Mouse (Mus musculus) stomach, adult 2 months (tissue): Measurements from ENCODE around the gene Tent5b. TPM values are rescaled to one million over a fixed set of nuclear protein-coding genes. Genes with fewer than 3 reads are reported as not detected.

Source experiments
- polyA plus RNA-seq: library from polyadenylated mRNA; depleted of rRNA; stranded (reverse); fragments of >200 nt; gene quantifications from 2 replicates; pipeline ENCODE4 v1.2.3, GENCODE M21; 2012; rRNA removed

The Tent5b gene
- 15.0 and 35.0 TPM in 2 replicates for polyA plus RNA-seq

DNA sequence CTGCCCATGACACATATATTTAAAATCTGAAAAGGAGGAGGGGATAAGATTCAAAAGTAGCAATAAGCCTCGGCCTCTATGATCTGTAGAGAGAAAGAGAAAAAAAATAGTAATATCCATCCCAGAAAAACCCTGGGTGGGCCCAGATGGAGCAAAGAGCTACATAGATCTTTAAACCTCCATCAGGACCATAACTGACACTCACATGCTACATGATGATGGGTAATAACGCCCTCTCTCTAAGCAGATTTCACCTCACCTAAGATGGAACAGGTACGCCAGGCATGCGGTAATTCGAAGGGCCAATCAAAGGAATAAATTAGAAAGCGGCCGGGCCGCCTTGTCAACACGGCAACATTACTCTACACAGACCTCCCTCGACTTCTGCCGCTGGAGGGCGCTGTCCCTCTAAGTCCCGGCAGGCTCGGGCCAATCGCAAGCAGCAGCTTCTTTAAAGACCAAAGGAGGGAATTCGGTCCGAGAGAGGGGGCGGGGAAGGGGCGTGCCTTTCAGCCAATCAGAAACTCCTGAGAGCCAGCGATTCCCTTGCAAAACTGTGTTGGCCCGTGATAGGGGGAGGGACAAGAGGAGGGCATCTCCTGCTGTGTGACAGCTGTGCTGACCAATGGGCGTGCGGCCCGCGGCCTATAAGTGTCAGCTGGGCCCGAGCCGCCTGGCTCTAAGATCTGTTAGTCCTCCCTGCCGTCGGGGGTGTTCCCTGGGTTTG, at the start of gene Tent5b:
Gene Tent5b, plus strand, starts transcription at position 675 of the 727 bp plus-strand sequence.

GRCm38 (mm10) chr4:133498160-133498724, 18.3 kb downstream of the Tent5b start, which contains the start of gene Trnp1:
TSS of gene Trnp1 (minus strand) at chr4:133498550.

DNA sequence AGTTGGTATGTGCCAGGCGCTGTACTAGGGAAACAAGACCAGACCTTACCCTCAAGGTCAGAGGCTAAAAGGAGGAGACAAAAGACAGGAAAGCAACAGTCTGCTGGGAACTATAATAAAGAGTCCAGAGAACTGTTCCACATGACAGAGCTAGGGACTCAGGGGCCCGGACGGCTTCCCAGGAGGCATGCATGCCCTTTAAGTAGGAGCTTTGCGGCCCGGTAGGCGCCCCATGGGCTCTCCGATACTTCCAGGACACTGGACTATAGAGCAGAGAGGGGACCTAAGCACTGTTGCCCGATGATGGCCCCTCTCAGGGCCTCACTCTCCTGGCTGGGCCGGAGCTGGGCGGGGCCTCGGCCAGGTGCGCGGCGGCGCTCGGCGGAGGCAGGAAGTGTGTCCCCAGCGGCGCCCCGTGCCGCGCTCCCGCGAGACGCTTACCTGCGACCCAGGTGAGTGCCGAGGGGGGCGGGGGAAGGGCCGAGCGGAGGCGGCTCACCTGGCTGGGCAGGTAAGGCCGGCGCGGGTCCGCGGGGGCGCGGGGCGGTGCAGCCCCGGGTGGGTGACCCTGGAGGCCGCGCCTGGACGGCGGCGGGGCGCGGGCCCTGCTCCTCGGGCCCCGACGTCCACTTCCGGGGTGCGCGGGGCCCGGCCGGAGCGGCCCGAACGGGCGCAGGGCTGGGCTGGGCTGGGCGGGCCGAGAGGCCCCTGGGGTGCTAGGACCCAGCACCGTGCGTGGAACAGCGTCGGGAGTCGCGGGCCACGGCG, 38.9 kb downstream of the Tent5b start, which contains the start of gene Kdf1:
Gene Kdf1, plus strand, starts transcription at position 363 of the 768 bp plus-strand sequence.

Other genes with a start within 250 kb of the Tent5b start
- 9.0 and 10.4 TPM in 2 replicates for gene Map3k6, start 239.3 kb upstream of the Tent5b start, polyA plus RNA-seq
- gene Sytl1, start 217.0 kb upstream of the Tent5b start, polyA plus RNA-seq, result 78.4 and 102 TPM in 2 replicates
- gene Tmem222, start 202.3 kb upstream of the Tent5b start, polyA plus RNA-seq, result 29.8 and 32.1 TPM in 2 replicates
- 25.4 and 25.7 TPM in 2 replicates for gene Wdtc1, start 126.7 kb upstream of the Tent5b start, polyA plus RNA-seq
- 114 and 144 TPM in 2 replicates for gene Slc9a1, start 110.4 kb upstream of the Tent5b start, polyA plus RNA-seq
- gene Trnp1, start 18.4 kb downstream of the Tent5b start, polyA plus RNA-seq, result 9.6 and 21.2 TPM in 2 replicates
- gene Kdf1, start 38.8 kb downstream of the Tent5b start, polyA plus RNA-seq, result 33.3 and 37.0 TPM in 2 replicates
- 10.3 TPM in 2 replicates for gene Nudc, start 65.9 kb downstream of the Tent5b start, polyA plus RNA-seq
- 14.8 and 32.2 TPM in 2 replicates for gene Nr0b2, start 73.2 kb downstream of the Tent5b start, polyA plus RNA-seq
- gene Gpatch3, start 94.6 kb downstream of the Tent5b start, polyA plus RNA-seq, result 3.0 and 4.2 TPM in 2 replicates
- 26.8 and 39.3 TPM in 2 replicates for gene Gpn2, start 104.2 kb downstream of the Tent5b start, polyA plus RNA-seq
- 216 and 251 TPM in 2 replicates for gene Sfn, start 122.0 kb downstream of the Tent5b start, polyA plus RNA-seq
- gene Zdhhc18, start 170.0 kb downstream of the Tent5b start, polyA plus RNA-seq, result 16.2 and 20.2 TPM in 2 replicates
- gene Pigv, start 192.5 kb downstream of the Tent5b start, polyA plus RNA-seq, result 5.0 and 5.5 TPM in 2 replicates